ENCODE assay signal across 19 mouse cellular contexts in the genomic region with DNA sequence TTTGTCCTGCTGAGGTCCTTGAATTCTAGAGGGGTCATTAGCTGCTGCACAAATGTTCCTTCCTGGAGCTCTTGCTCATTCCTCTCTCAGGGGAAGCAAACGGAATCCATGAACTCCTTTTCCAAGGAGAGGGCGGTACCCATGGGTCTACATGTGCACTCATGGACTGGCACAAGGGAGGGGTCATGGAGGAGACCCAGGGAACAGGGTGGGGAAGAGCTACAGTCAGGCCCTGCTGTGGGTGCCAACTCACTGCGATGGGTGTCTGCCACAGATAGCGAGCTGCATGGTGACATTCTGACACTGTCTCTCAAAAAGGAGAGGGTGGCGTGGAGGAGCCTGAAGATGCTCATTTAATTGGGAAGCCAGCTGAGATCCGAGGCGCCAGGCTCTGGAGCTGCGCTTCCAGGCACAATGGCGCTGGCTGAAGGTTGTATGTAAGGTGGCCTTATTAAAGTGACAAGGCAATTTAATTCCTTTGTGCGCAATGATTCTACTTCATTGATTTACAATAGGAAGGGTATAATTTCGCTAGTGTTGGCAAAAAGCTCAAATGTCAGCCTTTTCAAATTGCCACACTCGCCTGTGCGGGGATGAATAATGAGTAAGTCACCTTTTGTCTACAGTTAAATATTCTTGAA. TPM values are rescaled to one million over a fixed set of nuclear protein-coding genes. Genes with fewer than 3 reads are reported as not detected.
A peak's percentile ranks its signal among the peaks of the same experiment; 100 is the strongest.
DNase-seq lines count a peak whose midpoint lies in the region; ATAC-seq lines count a peak whose summit lies in the region.
"Had no signal": no experiment of that assay in that cellular context is flagged by ENCODE, and none has a peak within 500 bp of the region (broad histone marks: within the 10 kb centered on the region; RNA-seq: fewer than 3 reads in every experiment).

No protein-coding gene starts in this region.

- H3K4me3 ChIP-seq in embryonic facial prominence, embryonic 11.5 days (ENCODE audit: low read depth, low read length): no peak overlapping the region
- no peak overlapping the region for H3K4me3 ChIP-seq in embryonic facial prominence, embryonic 10.5 days
- H3K4me3 ChIP-seq in forebrain, embryonic 16.5 days (replicated peaks; ENCODE audit: low read length): no peak overlapping the region
- H3K4me3 ChIP-seq: embryonic facial prominence, embryonic 13.5 days; heart, embryonic 15.5 days; lung, embryonic 15.5 days; stomach, embryonic 15.5 days had no signal

- no peak overlapping the region for H3K4me2 ChIP-seq in embryonic facial prominence, embryonic 11.5 days (ENCODE audit: low read depth, low read length)
- peak overlapping the region; percentile 22; the same call in 1 of the 2 replicates for H3K4me2 ChIP-seq in forebrain, embryonic 16.5 days (ENCODE audit: low read length)
- H3K4me2 ChIP-seq: embryonic facial prominence, embryonic 13.5 days; heart, embryonic 15.5 days; liver, embryonic 11.5 days; lung, embryonic 15.5 days; stomach, embryonic 15.5 days had no signal

- ATAC-seq in embryonic facial prominence, embryonic 11.5 days (replicated peaks; ENCODE audit: insufficient number of reproducible peaks, low FRiP score, low TSS enrichment, low read depth): 0 out of 2 replicates have a peak, but pooled peaks have one; percentile 57
- peak; percentile 89 for ATAC-seq in forebrain, embryonic 16.5 days
- ATAC-seq: Patski had no signal

- H3K36me3 ChIP-seq in embryonic facial prominence, embryonic 11.5 days (replicated peaks; ENCODE audit: control insufficient read depth, insufficient read depth, low read depth, low read length): no peaks in the 10 kb centered on the region
- H3K36me3 ChIP-seq in embryonic facial prominence, embryonic 10.5 days (replicated peaks): no peaks in the 10 kb centered on the region
- no peaks in the 10 kb centered on the region for H3K36me3 ChIP-seq in forebrain, embryonic 16.5 days (ENCODE audit: control insufficient read depth, insufficient read depth)
- H3K36me3 ChIP-seq: embryonic facial prominence, embryonic 13.5 days; heart, embryonic 15.5 days; lung, embryonic 15.5 days; stomach, embryonic 15.5 days had no signal

- no peak overlapping the region for H3K9ac ChIP-seq in embryonic facial prominence, embryonic 11.5 days (replicated peaks; ENCODE audit: low read length)
- no peak overlapping the region for H3K9ac ChIP-seq in forebrain, embryonic 16.5 days (replicated peaks; ENCODE audit: low read depth, low read length)
- H3K9ac ChIP-seq: embryonic facial prominence, embryonic 13.5 days; heart, embryonic 15.5 days; lung, embryonic 15.5 days; stomach, embryonic 15.5 days had no signal

- no peak overlapping the region for H3K27ac ChIP-seq in embryonic facial prominence, embryonic 11.5 days (replicated peaks; ENCODE audit: low read depth, low read length)
- no peak overlapping the region for H3K27ac ChIP-seq in embryonic facial prominence, embryonic 10.5 days (replicated peaks)
- peak overlapping the region; percentile 46 for H3K27ac ChIP-seq in forebrain, embryonic 16.5 days (ENCODE audit: low read length)
- H3K27ac ChIP-seq: embryonic facial prominence, embryonic 13.5 days; heart, embryonic 15.5 days; kidney, postnatal 0 days; lung, embryonic 15.5 days; stomach, embryonic 15.5 days had no signal

- no peaks in the 10 kb centered on the region for H3K9me3 ChIP-seq in embryonic facial prominence, embryonic 11.5 days (replicated peaks; ENCODE audit: control insufficient read depth, low read length)
- no peaks in the 10 kb centered on the region for H3K9me3 ChIP-seq in embryonic facial prominence, embryonic 10.5 days
- no peaks in the 10 kb centered on the region for H3K9me3 ChIP-seq in forebrain, embryonic 16.5 days (ENCODE audit: control insufficient read depth, low read length)
- H3K9me3 ChIP-seq: embryonic facial prominence, embryonic 13.5 days; heart, embryonic 15.5 days; lung, embryonic 15.5 days; stomach, embryonic 15.5 days had no signal

- H3K27me3 ChIP-seq in embryonic facial prominence, embryonic 11.5 days (ENCODE audit: control insufficient read depth, insufficient read depth, low read length): no peaks in the 10 kb centered on the region
- H3K27me3 ChIP-seq in embryonic facial prominence, embryonic 10.5 days (replicated peaks; ENCODE audit: low read depth, poor library complexity, severe bottlenecking): peaks cover 13% of the 10 kb centered on the region; the same call in 1 of the 2 replicates
- H3K27me3 ChIP-seq in forebrain, embryonic 16.5 days (replicated peaks; ENCODE audit: control insufficient read depth, insufficient read depth, low read length): peaks cover 3% of the 10 kb centered on the region
- H3K27me3 ChIP-seq: lung, embryonic 15.5 days; stomach, embryonic 15.5 days had no signal

- no peak for DNase-seq in embryonic facial prominence, embryonic 11.5 days (ENCODE audit: low spot score)
- DNase-seq in embryonic facial prominence, embryonic 10.5 days (ENCODE audit: low spot score): no peak
- peak; percentile 80 for DNase-seq in Muller cell, postnatal 12 days (ENCODE audit: inconsistent ontology term)
- peak; percentile 53 for DNase-seq in mesoderm, embryonic 11.5 days (ENCODE audit: low read depth, low spot score)
- no peak for DNase-seq in kidney, postnatal 25 days
- no peak for DNase-seq in heart, postnatal 4 days
- no peak for DNase-seq in cerebellum, adult 9-10 months
- DNase-seq: cerebellum, adult 2 months had no signal

- H3K4me1 ChIP-seq in embryonic facial prominence, embryonic 11.5 days (ENCODE audit: control insufficient read depth, insufficient read depth, low read length): no peaks in the 10 kb centered on the region
- peaks cover 17% of the 10 kb centered on the region; the same call in 1 of the 2 replicates for H3K4me1 ChIP-seq in embryonic facial prominence, embryonic 10.5 days
- peaks cover 12% of the 10 kb centered on the region for H3K4me1 ChIP-seq in forebrain, embryonic 16.5 days (replicated peaks; ENCODE audit: control insufficient read depth, insufficient read depth, low read length)
- H3K4me1 ChIP-seq: embryonic facial prominence, embryonic 13.5 days; heart, embryonic 15.5 days; stomach, embryonic 15.5 days had no signal

- 71% methylated on average over 13 of the region's 13 CpGs for WGBS in embryonic facial prominence, embryonic 11.5 days
- WGBS in embryonic facial prominence, embryonic 10.5 days: 71% methylated on average over 13 of the region's 13 CpGs
- 19% methylated on average over 13 of the region's 13 CpGs for WGBS in forebrain, embryonic 16.5 days

RNA-seq across cellular contexts. Expression of a gene that starts 55.9 kb away (rescaled TPM):
- polyA plus RNA-seq in embryonic facial prominence, embryonic 11.5 days (2014; fragmentation: Nextera tagmentation; extraction: Ambion mirVana): not detected in 2 replicates
- polyA plus RNA-seq in embryonic facial prominence, embryonic 10.5 days (2016; fragmentation: Nextera tagmentation; extraction: Ambion mirVana): not detected in 2 replicates
- 0.52 and 0.66 TPM in 2 replicates for polyA plus RNA-seq in forebrain, embryonic 16.5 days (2015; fragmentation: Nextera tagmentation; extraction: Ambion mirVana)
- not detected for total RNA-seq in heart, postnatal 4 days (2021)
- total RNA-seq: monocyte, adult 5-6 weeks had no signal
- polyA plus RNA-seq: cerebellum, adult 2 months; embryonic facial prominence, embryonic 13.5 days; intestine, embryonic 14.5 days; liver, embryonic 11.5 days; lung, embryonic 15.5 days; Patski; small intestine, adult 2 months; stomach, embryonic 15.5 days had no signal

Comparison
In these comparisons a context has a peak if more than half of its experiments do, and no peak if none do; other contexts are left out.
1. DNase-seq: peak in Muller cell, postnatal 12 days (single experiment) and mesoderm, embryonic 11.5 days (single experiment); none in embryonic facial prominence, embryonic 11.5 days (single experiment), embryonic facial prominence, embryonic 10.5 days (single experiment), kidney, postnatal 25 days (0 of 2), heart, postnatal 4 days (single experiment) and cerebellum, adult 9-10 months (single experiment).